Mouse (Mus musculus) left cerebral cortex, adult 2 months (tissue): ENCODE measurements around the gene Gm2310. TPM values are rescaled to one million over a fixed set of nuclear protein-coding genes. Genes with fewer than 3 reads are reported as not detected.

Source experiments
- DNase-seq, 2 experiments: peaks; one replicate each; pipeline ENCODE4 v3.0.0; 2021 to 2022; ENCODE audit warnings: low spot score in 2 of 2, mixed read lengths in 1 of 2; ENCODE audit errors: extremely low spot score in 1 of 2
- H3K27ac ChIP-seq: fragments of 200-600 bp; 2 replicates; pipeline ENCODE4 v1.8.1; 2022
- H3K4me3 ChIP-seq: fragments of 200-600 bp; 2 replicates; pipeline ENCODE4 v1.8.1; 2022
- CTCF ChIP-seq: fragments of 200-600 bp; IDR thresholded peaks from 2 replicates; pipeline ENCODE4 v1.8.1; 2022; ENCODE audit warnings: antibody characterized with exemption, mild to moderate bottlenecking, moderate library complexity
- intact Hi-C: fragments of 180-260 bp; cut with DNase I; formaldehyde crosslinking; loops from one replicate; pipeline ENCODE4 v1.15.1; 2025
- total RNA-seq, 2 experiments: library from RNA; stranded (reverse); gene quantifications; 2 replicates each; pipeline ENCODE4 v1.2.3; 2021

Gene Gm2310
- total RNA-seq, 2 experiments from 2014 or later: not detected

GRCm38 (mm10) chr15:8469006-8469575 lies 50.7 kb downstream of the Gm2310 start:
- DNase-seq: no peak
- intact Hi-C loops: no loop called here
- no peak overlapping the region for H3K27ac ChIP-seq
- no peak for TF ChIP-seq CTCF
- H3K4me3 ChIP-seq: no peak overlapping the region

Other genes with a start within 250 kb of the Gm2310 start
- gene Nipbl, start 75.5 kb downstream of the Gm2310 start, total RNA-seq: 10 to 100 TPM; 29.9 to 31.4 TPM
- 100 to 1,000 TPM; 294 to 295 TPM for gene Slc1a3, start 190.8 kb upstream of the Gm2310 start, total RNA-seq